Mouse (Mus musculus) left cerebral cortex, adult 2 months (tissue): ENCODE data around the gene Serpina3i. TPM values are rescaled to one million over a fixed set of nuclear protein-coding genes. Genes with fewer than 3 reads are reported as not detected.

ENCODE experiments used
- DNase-seq, 2 experiments: peaks; one replicate each; pipeline ENCODE4 v3.0.0; 2021 to 2022; ENCODE audit warnings: low spot score in 2 of 2, mixed read lengths in 1 of 2; ENCODE audit errors: extremely low spot score in 1 of 2
- H3K27ac ChIP-seq: fragments of 200-600 bp; 2 replicates; pipeline ENCODE4 v1.8.1; 2022
- H3K4me3 ChIP-seq: fragments of 200-600 bp; 2 replicates; pipeline ENCODE4 v1.8.1; 2022
- CTCF ChIP-seq: fragments of 200-600 bp; IDR thresholded peaks from 2 replicates; pipeline ENCODE4 v1.8.1; 2022; ENCODE audit warnings: antibody characterized with exemption, mild to moderate bottlenecking, moderate library complexity
- intact Hi-C: fragments of 180-260 bp; cut with DNase I; formaldehyde crosslinking; loops from one replicate; pipeline ENCODE4 v1.15.1; 2025
- total RNA-seq, 2 experiments: library from RNA; stranded (reverse); gene quantifications; 2 replicates each; pipeline ENCODE4 v1.2.3; 2021

Serpina3i gene
- total RNA-seq, 2 experiments from 2014 or later = 0.19 TPM; not detected in 1

GRCm38 (mm10) chr12:104305991-104306390 lies 43.1 kb downstream of the Serpina3i start:
- Histone ChIP-seq H3K27ac (no peak overlapping the region), H3K4me3 (no peak overlapping the region)
- intact Hi-C loops = no loop called here
- no peak for DNase-seq
- no peak for TF ChIP-seq CTCF

DNA sequence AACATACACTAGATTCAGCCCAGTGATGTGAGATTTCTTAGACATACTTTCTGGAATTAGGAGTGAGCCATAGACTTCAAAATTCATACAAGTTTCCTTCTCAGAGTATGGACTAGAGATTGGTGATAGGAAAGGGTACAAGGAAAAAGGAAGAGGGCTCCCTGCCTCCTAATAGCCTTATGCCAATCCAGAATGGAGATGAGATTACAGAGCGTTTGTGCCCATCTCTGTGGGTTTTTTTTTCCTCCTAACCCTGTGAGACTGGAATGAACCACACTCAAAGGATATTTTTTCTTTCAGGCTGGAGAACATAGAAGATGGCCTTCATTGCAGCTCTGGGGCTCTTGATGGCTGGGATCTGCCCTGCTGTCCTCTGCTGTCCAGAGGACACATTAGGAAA lies 51.3 kb downstream of the Serpina3i start, which contains the start of gene Serpina3j:
Serpina3j (plus strand) TSS at position 301 of the 400 bp plus-strand sequence.
- no peak for TF ChIP-seq CTCF
- Histone ChIP-seq H3K4me3 (no peak within 1 kb of the TSS), H3K27ac (no peak within 1 kb of the TSS)
- no peak for DNase-seq
- intact Hi-C loops = no loop called here

Other genes starting within 250 kb of the Serpina3i start
- gene Serpina9, start 249.4 kb upstream of the Serpina3i start, total RNA-seq = 1 to 10 TPM; 1.0 to 3.7 TPM
- not detected for gene Serpina12, start 218.7 kb upstream of the Serpina3i start, total RNA-seq
- not detected for gene Serpina5, start 162.0 kb upstream of the Serpina3i start, total RNA-seq
- not detected for gene Serpina3a, start 150.4 kb upstream of the Serpina3i start, total RNA-seq
- gene Serpina3b, start 135.1 kb upstream of the Serpina3i start, total RNA-seq = not detected
- not detected for gene Serpina3c, start 109.3 kb upstream of the Serpina3i start, total RNA-seq
- gene Serpina3f, start 48.6 kb upstream of the Serpina3i start, total RNA-seq = not detected
- not detected for gene Serpina3g, start 26.9 kb upstream of the Serpina3i start, total RNA-seq
- gene Serpina3j, start 51.4 kb downstream of the Serpina3i start, total RNA-seq = not detected
- not detected for gene Serpina3k, start 75.4 kb downstream of the Serpina3i start, total RNA-seq
- not detected for gene Serpina3m, start 75.4 kb downstream of the Serpina3i start, total RNA-seq
- 10 to 100 TPM; 13.5 to 13.6 TPM for gene Serpina3n, start 143.6 kb downstream of the Serpina3i start, total RNA-seq
- gene Gsc, start 210.2 kb downstream of the Serpina3i start, total RNA-seq = not detected